Mouse (Mus musculus): ENCODE data around the gene Gm38392. TPM values are rescaled to one million over a fixed set of nuclear protein-coding genes. Genes with fewer than 3 reads are reported as not detected.

The Gm38392 gene
- polyA plus RNA-seq, 1 experiment from 2014 or later: 0.20 TPM

- DNase-seq (ENCODE audit: low spot score) (no peak), ATAC-seq (ENCODE audit: low FRiP score) (no peak)
- Histone ChIP-seq H3K27ac (ENCODE audit: low read depth, low read length) (peak overlapping the region; percentile 42), H3K9me3 (ENCODE audit: control insufficient read depth, low read length) (no peaks in the 10 kb centered on the region), H3K9ac (ENCODE audit: low read depth, low read length) (no peak overlapping the region), H3K4me1 (replicated peaks; ENCODE audit: control insufficient read depth, insufficient read depth, low read length) (peaks cover 49% of the 10 kb centered on the region), H3K36me3 (ENCODE audit: control insufficient read depth, insufficient read depth, low read length) (no peaks in the 10 kb centered on the region), H3K4me2 (replicated peaks; ENCODE audit: low read depth, low read length) (no peak overlapping the region), H3K27me3 (ENCODE audit: control insufficient read depth, insufficient read depth, low read length) (peaks cover 12% of the 10 kb centered on the region), H3K4me3 (ENCODE audit: low read depth, low read length) (no peak overlapping the region)
- 42% methylated on average over 2 of the region's 2 CpGs for WGBS
Observed at GRCm38 (mm10) chr3:88235616-88236015, 51.4 kb downstream of the Gm38392 start.

GRCm38 (mm10) chr3:88235216-88235615, 51.8 kb downstream of the Gm38392 start:
- no peaks in the 10 kb centered on the region for H3K36me3 ChIP-seq (ENCODE audit: control insufficient read depth, insufficient read depth, low read length)
- ATAC-seq (ENCODE audit: low FRiP score) (no peak), DNase-seq (ENCODE audit: low spot score) (peak; percentile 51)
- H3K4me2 ChIP-seq (replicated peaks; ENCODE audit: low read depth, low read length): no peak overlapping the region
- WGBS: 20% methylated on average over 3 of the region's 3 CpGs
- no peak overlapping the region for H3K9ac ChIP-seq (ENCODE audit: low read depth, low read length)
- H3K4me1 ChIP-seq (replicated peaks; ENCODE audit: control insufficient read depth, insufficient read depth, low read length): peaks cover 49% of the 10 kb centered on the region
- H3K27ac ChIP-seq (ENCODE audit: low read depth, low read length): peak overlapping the region; percentile 42; the same call in 1 of the 2 replicates
- no peak overlapping the region for H3K4me3 ChIP-seq (ENCODE audit: low read depth, low read length)
- peaks cover 8% of the 10 kb centered on the region for H3K27me3 ChIP-seq (ENCODE audit: control insufficient read depth, insufficient read depth, low read length)
- no peaks in the 10 kb centered on the region for H3K9me3 ChIP-seq (ENCODE audit: control insufficient read depth, low read length)

GRCm38 (mm10) chr3:88234041-88234440, 53.0 kb downstream of the Gm38392 start:
- Histone ChIP-seq H3K27ac (ENCODE audit: low read depth, low read length) (peak overlapping the region; percentile 24; the same call in 1 of the 2 replicates), H3K4me1 (replicated peaks; ENCODE audit: control insufficient read depth, insufficient read depth, low read length) (peaks cover 49% of the 10 kb centered on the region), H3K4me3 (ENCODE audit: low read depth, low read length) (no peak overlapping the region), H3K9me3 (ENCODE audit: control insufficient read depth, low read length) (no peaks in the 10 kb centered on the region), H3K9ac (ENCODE audit: low read depth, low read length) (no peak overlapping the region), H3K36me3 (ENCODE audit: control insufficient read depth, insufficient read depth, low read length) (no peaks in the 10 kb centered on the region), H3K27me3 (ENCODE audit: control insufficient read depth, insufficient read depth, low read length) (peaks cover 2% of the 10 kb centered on the region; the same call in 1 of the 2 replicates), H3K4me2 (replicated peaks; ENCODE audit: low read depth, low read length) (no peak overlapping the region)
- no peak for ATAC-seq (ENCODE audit: low FRiP score)
- WGBS: 58% methylated on average over 8 of the region's 8 CpGs
- no peak for DNase-seq (ENCODE audit: low spot score)

GRCm38 (mm10) chr3:88232851-88233649, 54.0 kb downstream of the Gm38392 start:
- Histone ChIP-seq H3K4me1 (replicated peaks; ENCODE audit: control insufficient read depth, insufficient read depth, low read length) (peaks cover 51% of the 10 kb centered on the region), H3K36me3 (ENCODE audit: control insufficient read depth, insufficient read depth, low read length) (no peaks in the 10 kb centered on the region), H3K4me3 (ENCODE audit: low read depth, low read length) (no peak overlapping the region), H3K27me3 (ENCODE audit: control insufficient read depth, insufficient read depth, low read length) (peaks cover 2% of the 10 kb centered on the region; the same call in 1 of the 2 replicates), H3K4me2 (replicated peaks; ENCODE audit: low read depth, low read length) (no peak overlapping the region), H3K27ac (ENCODE audit: low read depth, low read length) (peak overlapping the region; percentile 94; the same call in 1 of the 2 replicates), H3K9ac (ENCODE audit: low read depth, low read length) (no peak overlapping the region), H3K9me3 (ENCODE audit: control insufficient read depth, low read length) (no peaks in the 10 kb centered on the region)
- peak; percentile 17 for DNase-seq (ENCODE audit: low spot score)
- 37% methylated on average over 7 of the region's 7 CpGs for whole genome bisulfite sequencing
- no peak for ATAC-seq (ENCODE audit: low FRiP score)

- no peak overlapping the region for H3K4me3 ChIP-seq (ENCODE audit: low read depth, low read length)
- H3K9ac ChIP-seq (ENCODE audit: low read depth, low read length): peak overlapping the region; percentile 8; the same call in 1 of the 2 replicates
- H3K9me3 ChIP-seq (ENCODE audit: control insufficient read depth, low read length): no peaks in the 10 kb centered on the region
- peaks cover 2% of the 10 kb centered on the region; the same call in 1 of the 2 replicates for H3K27me3 ChIP-seq (ENCODE audit: control insufficient read depth, insufficient read depth, low read length)
- ATAC-seq (ENCODE audit: low FRiP score) (no peak), DNase-seq (ENCODE audit: low spot score) (no peak)
- H3K27ac ChIP-seq (ENCODE audit: low read depth, low read length): peak overlapping the region; percentile 94
- WGBS: 53% methylated on average over 7 of the region's 7 CpGs
- H3K4me1 ChIP-seq (replicated peaks; ENCODE audit: control insufficient read depth, insufficient read depth, low read length): peaks cover 48% of the 10 kb centered on the region
- H3K36me3 ChIP-seq (ENCODE audit: control insufficient read depth, insufficient read depth, low read length): no peaks in the 10 kb centered on the region
- H3K4me2 ChIP-seq (replicated peaks; ENCODE audit: low read depth, low read length): no peak overlapping the region
Observed at GRCm38 (mm10) chr3:88232301-88232702, 54.7 kb downstream of the Gm38392 start.

- Histone ChIP-seq H3K36me3 (ENCODE audit: control insufficient read depth, insufficient read depth, low read length) (no peaks in the 10 kb centered on the region), H3K9ac (ENCODE audit: low read depth, low read length) (peak overlapping the region; percentile 34; the same call in 1 of the 2 replicates), H3K9me3 (ENCODE audit: control insufficient read depth, low read length) (no peaks in the 10 kb centered on the region), H3K4me1 (replicated peaks; ENCODE audit: control insufficient read depth, insufficient read depth, low read length) (peaks cover 48% of the 10 kb centered on the region), H3K27me3 (ENCODE audit: control insufficient read depth, insufficient read depth, low read length) (peaks cover 2% of the 10 kb centered on the region; the same call in 1 of the 2 replicates), H3K4me2 (replicated peaks; ENCODE audit: low read depth, low read length) (0 out of 2 replicates have a peak overlapping the region, but pooled peaks have one; percentile 11), H3K4me3 (ENCODE audit: low read depth, low read length) (no peak overlapping the region), H3K27ac (ENCODE audit: low read depth, low read length) (peak overlapping the region; percentile 94)
- WGBS: 14% methylated on average over 1 of the region's 1 CpGs
- DNase-seq (ENCODE audit: low spot score) (no peak), ATAC-seq (ENCODE audit: low FRiP score) (peak; percentile 92)
Observed at GRCm38 (mm10) chr3:88231061-88231641, 55.9 kb downstream of the Gm38392 start.

GRCm38 (mm10) chr3:88230262-88231047, 56.6 kb downstream of the Gm38392 start:
- H3K27ac ChIP-seq (ENCODE audit: low read depth, low read length): peak overlapping the region; percentile 94
- 0 out of 2 replicates have a peak overlapping the region, but pooled peaks have one; percentile 11 for H3K4me2 ChIP-seq (replicated peaks; ENCODE audit: low read depth, low read length)
- H3K9ac ChIP-seq (ENCODE audit: low read depth, low read length): peak overlapping the region; percentile 44
- no peaks in the 10 kb centered on the region; the same call in 1 of the 2 replicates for H3K27me3 ChIP-seq (ENCODE audit: control insufficient read depth, insufficient read depth, low read length)
- 38% methylated on average over 17 of the region's 17 CpGs for WGBS
- peaks cover 46% of the 10 kb centered on the region for H3K4me1 ChIP-seq (replicated peaks; ENCODE audit: control insufficient read depth, insufficient read depth, low read length)
- H3K4me3 ChIP-seq (ENCODE audit: low read depth, low read length): no peak overlapping the region
- H3K36me3 ChIP-seq (ENCODE audit: control insufficient read depth, insufficient read depth, low read length): no peaks in the 10 kb centered on the region
- no peaks in the 10 kb centered on the region for H3K9me3 ChIP-seq (ENCODE audit: control insufficient read depth, low read length)
- DNase-seq (ENCODE audit: low spot score) (no peak), ATAC-seq (ENCODE audit: low FRiP score) (peak; percentile 26)

- peak overlapping the region; percentile 44; the same call in 1 of the 2 replicates for H3K9ac ChIP-seq (ENCODE audit: low read depth, low read length)
- H3K27me3 ChIP-seq (ENCODE audit: control insufficient read depth, insufficient read depth, low read length): no peaks in the 10 kb centered on the region; the same call in 1 of the 2 replicates
- 67% methylated on average over 6 of the region's 6 CpGs for WGBS
- H3K4me1 ChIP-seq (replicated peaks; ENCODE audit: control insufficient read depth, insufficient read depth, low read length): peaks cover 48% of the 10 kb centered on the region
- ATAC-seq (ENCODE audit: low FRiP score) (no peak), DNase-seq (ENCODE audit: low spot score) (no peak)
- H3K27ac ChIP-seq (ENCODE audit: low read depth, low read length): peak overlapping the region; percentile 94
- H3K9me3 ChIP-seq (ENCODE audit: control insufficient read depth, low read length): no peaks in the 10 kb centered on the region
- no peaks in the 10 kb centered on the region for H3K36me3 ChIP-seq (ENCODE audit: control insufficient read depth, insufficient read depth, low read length)
- no peak overlapping the region for H3K4me3 ChIP-seq (ENCODE audit: low read depth, low read length)
- no peak overlapping the region for H3K4me2 ChIP-seq (replicated peaks; ENCODE audit: low read depth, low read length)
Observed at GRCm38 (mm10) chr3:88229526-88229925, 57.5 kb downstream of the Gm38392 start.

Data from hindbrain, embryonic 11.5 days (tissue).